Mouse (Mus musculus): ENCODE measurements around the gene P4htm.

DNA sequence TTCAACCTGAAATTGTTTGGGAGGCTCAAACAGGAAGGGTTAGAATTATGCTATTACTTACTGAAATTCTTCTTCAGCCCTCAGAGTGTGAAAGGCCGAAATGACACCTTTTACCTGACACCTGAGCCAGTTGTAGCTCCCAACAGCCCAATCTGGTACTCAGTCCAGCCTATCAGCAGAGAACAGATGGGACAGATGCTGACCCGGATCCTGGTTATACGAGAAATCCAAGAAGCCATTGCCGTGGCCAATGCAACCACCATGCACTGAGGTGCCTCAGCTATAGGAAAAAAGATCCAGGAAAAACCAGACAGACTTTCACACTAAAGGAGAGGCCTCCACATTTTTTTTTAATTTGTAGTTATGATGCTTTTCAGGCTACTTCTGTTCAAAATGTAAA, 38.3 kb downstream of the P4htm start:
- TF ChIP-seq GABPA (IDR thresholded peaks at IDR 0.05; ENCODE audit: low read depth, low read length) (no peak), CTCF (IDR thresholded peaks at IDR 0.05 in 2 of 3, conservative IDR thresholded peaks at IDR 0.05 in 1 of 3; ENCODE audit: control insufficient read depth in 1 of 3, insufficient read depth in 1 of 3, low read depth in 2 of 3, low read length in 3 of 3, poor library complexity in 1 of 3, severe bottlenecking in 1 of 3) (no peak), MAZ (IDR thresholded peaks at IDR 0.05; ENCODE audit: low read depth, low read length) (no peak), POLR2A (IDR thresholded peaks at IDR 0.05; ENCODE audit: control insufficient read depth in 1 of 2, insufficient read depth in 1 of 2, low read depth in 1 of 2, low read length in 2 of 2, poor library complexity in 1 of 2) (no peak), ELF1 (IDR thresholded peaks at IDR 0.05; ENCODE audit: low read depth, low read length) (no peak), EP300 (IDR thresholded peaks at IDR 0.05; ENCODE audit: low read depth in 1 of 2, low read length in 2 of 2) (no peak), E2F4 (IDR thresholded peaks at IDR 0.05; ENCODE audit: borderline replicate concordance, low read depth, low read length) (no peak), ZNF384 (IDR thresholded peaks at IDR 0.05; ENCODE audit: low read depth, low read length) (no peak), CHD1 (IDR thresholded peaks at IDR 0.05; ENCODE audit: low read depth, low read length) (no peak), POLR2AphosphoS5 (IDR thresholded peaks at IDR 0.05; ENCODE audit: borderline replicate concordance, low read depth, low read length) (no peak), MXI1 (IDR thresholded peaks at IDR 0.05; ENCODE audit: low read depth, low read length) (no peak)
